Mouse (Mus musculus) megakaryocyte, embryonic 14.5 days (primary cell): ENCODE measurements at regions not wholly inside any gene's neighbourhood (a gene's known extent, or its start where the extent isn't known, plus 50 kb on each side); places are given as distances from the start of the nearest gene placed in this dataset.

Source experiments
- FLI1 ChIP-seq: IDR thresholded peaks from 2 replicates; pipeline ENCODE4 v1.6.1; 2012; ENCODE audit warnings: low read length, inconsistent platforms, mixed read lengths
- GATA1 ChIP-seq: IDR thresholded peaks from 3 replicates; pipeline ENCODE4 v1.6.1; 2012; ENCODE audit warnings: mixed read lengths, low read length, inconsistent platforms, borderline replicate concordance

DNA sequence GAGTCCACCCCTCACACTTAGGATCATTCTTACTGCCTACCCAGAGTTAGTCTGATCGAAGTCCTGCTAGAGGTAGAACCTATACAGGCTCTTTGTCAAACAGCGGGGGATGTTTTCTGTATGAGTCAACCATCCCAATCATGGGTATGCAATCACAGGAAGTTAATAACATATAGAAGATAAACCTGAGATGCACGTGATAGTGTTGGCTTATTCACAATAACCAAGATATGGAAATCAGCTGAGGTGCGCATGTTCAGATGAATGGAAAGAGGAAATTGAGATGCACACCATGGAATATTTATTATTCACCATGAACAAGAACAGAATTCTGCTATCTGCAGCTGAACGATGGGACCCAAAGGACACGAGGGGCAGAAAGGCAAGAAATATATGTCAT is 146.7 kb upstream of the Tgfbr2 start:
- no peak for TF ChIP-seq GATA1
- TF ChIP-seq FLI1, result no peak
